Mouse (Mus musculus) cerebellum, postnatal 36 days (tissue): ENCODE data around the gene Elk3.
A peak's percentile ranks its signal among the peaks of the same experiment; 100 is the strongest.

Experiments
- DNase-seq, 2 experiments: peaks; one replicate each; pipeline ENCODE4 v3.0.0; 2021 to 2022; ENCODE audit warnings: mixed read lengths in 2 of 2

Gene Elk3

DNA sequence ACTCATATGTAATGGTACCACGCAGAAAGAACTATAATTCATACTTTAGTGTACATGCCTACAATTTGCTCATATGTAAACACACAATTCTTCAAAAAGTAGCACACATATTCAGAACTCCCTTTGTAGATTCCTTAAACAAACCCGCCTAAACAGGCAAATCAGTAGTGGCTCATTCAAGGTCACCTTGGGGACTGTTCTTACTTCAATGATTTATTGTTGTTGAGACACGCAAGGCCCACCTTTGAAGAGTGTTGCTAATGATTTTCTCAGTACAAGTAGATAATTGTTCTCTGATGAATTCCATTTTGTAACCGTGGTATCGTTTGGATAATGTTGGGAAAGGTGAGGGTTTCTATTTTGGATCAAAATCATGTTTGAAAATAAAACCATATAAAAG lies 17.4 kb upstream of the Elk3 start:
- no peak for DNase-seq

GRCm38 (mm10) chr10:93327187-93327586 lies 16.3 kb upstream of the Elk3 start:
- no peak for DNase-seq

DNA sequence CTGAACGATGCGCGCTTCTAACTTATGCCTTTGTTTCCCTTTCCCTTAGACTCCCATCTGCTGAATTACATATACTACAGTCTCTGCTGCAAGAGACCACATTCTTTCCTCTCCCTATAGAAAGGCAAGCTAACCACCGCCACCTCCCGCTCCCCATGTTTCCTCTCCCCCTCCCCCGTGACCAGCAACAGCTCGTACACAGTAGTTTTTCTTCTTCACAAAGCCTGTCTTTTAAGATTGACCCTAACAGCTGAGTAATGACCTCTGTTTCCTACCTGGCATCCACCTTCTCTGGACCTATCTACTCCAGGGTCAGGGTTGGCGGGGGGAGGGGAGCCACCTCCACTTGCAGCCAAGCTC lies 15.8 kb upstream of the Elk3 start:
- no peak for DNase-seq

DNA sequence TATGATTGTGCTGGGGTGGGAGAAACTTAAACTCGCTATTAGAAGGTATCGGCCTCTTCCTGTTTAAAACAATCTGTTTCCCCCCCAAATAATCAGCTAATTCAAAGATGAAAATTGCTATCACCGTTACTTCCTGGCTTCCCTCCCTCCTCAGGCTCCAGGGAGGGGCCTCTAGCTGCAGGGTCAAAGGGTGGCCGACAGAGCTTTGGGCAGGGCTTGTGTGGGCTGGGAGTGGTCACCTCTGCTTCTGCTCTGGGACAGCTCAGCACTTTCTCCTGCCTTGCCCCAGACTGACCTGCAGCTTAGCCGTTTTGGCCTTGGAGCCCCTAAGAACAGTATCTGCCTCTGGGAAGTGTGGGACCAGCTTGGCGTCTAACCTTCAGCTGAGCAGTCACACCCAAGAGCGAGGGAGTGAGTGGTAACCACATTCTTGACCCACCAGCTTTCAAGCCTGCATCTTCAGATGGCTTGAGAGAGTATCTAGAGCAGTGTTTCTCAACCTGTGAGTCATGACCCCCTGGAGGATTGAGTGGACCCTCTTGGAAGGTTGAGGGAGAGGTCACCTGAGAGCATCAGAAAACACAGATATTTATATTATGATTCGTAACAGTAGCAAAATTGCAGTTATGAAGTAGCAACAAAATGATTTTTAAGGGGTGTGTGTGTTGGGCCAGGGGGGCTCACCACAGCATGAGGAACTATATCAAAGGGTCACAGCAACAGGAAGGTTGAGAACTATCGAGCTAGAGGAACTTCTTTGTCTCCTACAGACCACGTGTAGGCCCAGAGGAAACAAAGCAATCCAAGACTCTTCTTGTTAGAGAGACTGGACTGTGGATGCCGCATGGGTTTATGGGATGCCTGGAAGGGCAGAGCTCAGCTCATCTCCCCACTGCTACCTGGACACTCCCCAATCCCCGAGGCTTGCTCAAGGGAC lies 15.1 kb upstream of the Elk3 start:
- no peak for DNase-seq

DNA sequence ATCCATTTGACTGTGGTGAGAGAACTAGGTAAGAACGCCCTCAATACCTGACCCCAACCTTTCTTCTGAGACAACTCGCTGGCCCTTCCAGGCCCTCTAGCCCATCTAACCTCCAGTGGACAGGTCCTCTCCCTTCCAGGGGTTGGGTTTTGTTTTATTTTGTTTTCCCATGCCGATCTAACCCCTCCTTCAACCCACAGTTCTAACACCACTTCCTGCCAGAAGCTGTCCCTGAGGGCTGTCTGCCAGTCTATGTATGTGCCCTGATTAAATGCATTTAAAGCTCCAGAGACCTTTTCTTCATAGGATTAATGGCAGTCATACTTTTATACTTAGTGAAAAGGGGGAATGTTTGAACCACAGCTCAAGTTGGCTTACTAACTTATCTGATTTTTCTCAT lies 14.4 kb upstream of the Elk3 start:
- DNase-seq, result no peak

- DNase-seq, result no peak
Measured at GRCm38 (mm10) chr10:93324438-93324837, 13.5 kb upstream of the Elk3 start.

DNA sequence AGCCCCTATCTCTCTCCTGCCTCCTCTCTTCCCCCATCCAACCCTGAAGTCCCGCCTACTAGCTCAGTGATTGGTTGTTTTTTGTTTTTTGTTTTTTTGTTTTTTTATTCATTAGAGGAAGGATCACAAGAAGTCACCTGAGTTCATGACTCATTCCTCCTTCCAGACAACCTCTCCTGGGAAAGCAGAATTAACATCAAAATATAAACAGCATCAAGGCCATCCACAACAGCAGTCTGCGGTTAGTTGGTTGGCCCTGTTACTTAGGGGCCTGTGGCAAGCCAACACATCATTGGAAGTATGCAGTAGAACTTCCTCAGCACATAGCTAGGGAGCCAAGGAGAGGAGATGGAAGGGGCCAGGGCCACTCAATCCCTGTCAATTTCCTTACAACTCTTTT lies 12.7 kb upstream of the Elk3 start:
- DNase-seq, result no peak

GRCm38 (mm10) chr10:93321763-93322162 lies 10.8 kb upstream of the Elk3 start:
- DNase-seq, result peak; percentile 32 to 47

GRCm38 (mm10) chr10:93320148-93320547 lies 9.2 kb upstream of the Elk3 start:
- DNase-seq, result no peak

DNA sequence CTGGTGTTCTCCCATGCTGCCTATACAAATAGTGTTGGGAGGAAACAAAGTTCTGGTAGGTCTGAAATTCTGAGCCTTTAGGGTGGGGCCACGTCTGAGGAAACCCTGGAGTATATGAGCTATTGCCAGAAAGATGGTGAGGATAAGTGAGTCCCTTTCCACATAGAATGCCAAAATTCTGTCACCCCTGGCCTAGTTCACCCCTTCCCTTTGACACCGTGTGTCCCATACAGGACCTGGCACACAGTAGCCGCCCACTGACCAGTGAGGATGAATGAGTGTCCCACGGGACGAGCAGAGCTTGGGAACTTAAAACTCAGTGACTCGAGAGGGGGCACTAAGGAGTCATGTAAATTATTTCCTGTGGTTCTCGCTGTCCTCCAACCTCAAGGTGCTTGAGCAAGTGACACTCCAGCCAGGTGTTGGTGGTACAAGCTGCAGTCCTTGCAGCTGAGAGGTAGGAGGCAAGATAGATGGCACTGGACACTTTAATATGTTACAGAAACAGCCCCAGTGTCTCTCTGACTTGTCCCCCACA lies 8.7 kb upstream of the Elk3 start:
- DNase-seq, result no peak

- no peak for DNase-seq
Measured at GRCm38 (mm10) chr10:93316909-93317308, 6.0 kb upstream of the Elk3 start.

GRCm38 (mm10) chr10:93311576-93311975 lies 641 bp upstream of the Elk3 start:
- no peak for DNase-seq

DNA sequence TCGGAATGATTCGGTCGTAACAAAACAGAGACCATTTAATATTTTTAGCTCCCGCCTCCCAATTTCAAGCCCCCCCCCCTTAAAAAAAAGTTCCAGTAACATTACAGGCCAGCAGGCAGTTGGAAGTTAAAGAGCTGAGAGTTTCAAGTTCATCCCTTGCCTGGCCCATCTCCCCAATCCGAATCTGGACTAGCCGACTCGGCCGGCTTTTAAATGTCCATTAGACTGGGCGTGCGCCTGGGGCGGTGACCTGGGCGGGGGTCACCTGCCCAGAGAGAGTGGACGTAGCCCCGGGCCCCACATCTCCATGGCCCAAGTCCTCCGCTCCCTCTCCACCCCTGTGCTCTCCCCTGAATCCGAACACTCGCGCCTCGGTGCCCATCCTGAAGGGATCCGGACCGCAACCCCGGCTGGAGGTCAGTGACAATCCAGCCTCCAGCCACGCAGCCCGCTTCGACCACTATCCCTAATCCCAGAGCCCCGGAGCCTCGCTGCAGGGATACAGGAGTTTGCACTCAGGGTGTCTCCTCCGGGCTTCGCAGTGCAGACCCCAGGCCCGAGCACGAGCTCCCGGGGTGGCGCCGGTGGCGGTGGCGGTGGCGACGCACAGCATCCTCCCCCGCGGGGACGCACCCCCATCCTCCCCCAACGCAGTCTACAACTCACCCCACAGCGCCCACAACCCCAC lies 857 bp downstream of the Elk3 start:
- peak; percentile 17 to 18 for DNase-seq

GRCm38 (mm10) chr10:93309131-93309933 lies 1.6 kb downstream of the Elk3 start:
- DNase-seq, result no peak

DNA sequence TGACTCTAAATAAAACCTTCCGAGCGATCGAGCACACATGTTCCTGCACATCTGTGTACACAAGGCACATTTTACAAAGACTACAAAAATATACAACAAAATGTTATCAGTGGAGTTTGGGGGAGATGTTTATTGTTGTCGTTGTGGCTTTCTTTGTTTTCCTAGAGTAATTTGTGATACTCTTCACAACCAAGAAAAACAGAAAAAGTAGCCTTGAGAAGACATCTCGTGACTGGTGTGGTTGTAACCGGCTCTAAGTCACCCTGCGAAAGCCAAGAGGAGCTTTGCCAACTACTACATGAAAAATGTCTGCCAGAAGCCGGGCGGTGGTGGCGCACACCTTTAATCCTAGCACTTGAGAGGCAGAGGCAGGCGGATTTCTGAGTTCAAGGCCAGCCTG lies 4.6 kb downstream of the Elk3 start:
- DNase-seq, result no peak

GRCm38 (mm10) chr10:93305946-93306345 lies 5.0 kb downstream of the Elk3 start:
- DNase-seq, result no peak

DNA sequence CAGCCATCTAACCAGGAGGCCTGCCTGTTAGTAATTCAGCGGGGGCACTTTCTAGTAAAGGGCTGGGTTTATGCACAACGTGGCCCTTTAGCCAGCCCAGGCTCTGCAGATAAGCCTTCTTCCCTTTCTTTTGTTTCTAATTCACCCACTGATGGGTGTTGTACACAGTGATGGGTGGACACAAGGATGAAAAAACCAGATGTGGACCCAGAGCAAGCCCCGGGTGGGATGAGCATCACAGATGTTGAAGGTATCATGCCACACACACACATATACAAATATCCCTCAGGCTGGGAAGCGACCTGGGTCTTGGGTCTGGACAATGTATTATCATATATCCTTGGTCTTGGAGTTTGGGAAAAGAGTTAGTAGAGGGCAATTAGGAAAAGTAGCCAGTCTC lies 7.7 kb downstream of the Elk3 start:
- no peak for DNase-seq

DNA sequence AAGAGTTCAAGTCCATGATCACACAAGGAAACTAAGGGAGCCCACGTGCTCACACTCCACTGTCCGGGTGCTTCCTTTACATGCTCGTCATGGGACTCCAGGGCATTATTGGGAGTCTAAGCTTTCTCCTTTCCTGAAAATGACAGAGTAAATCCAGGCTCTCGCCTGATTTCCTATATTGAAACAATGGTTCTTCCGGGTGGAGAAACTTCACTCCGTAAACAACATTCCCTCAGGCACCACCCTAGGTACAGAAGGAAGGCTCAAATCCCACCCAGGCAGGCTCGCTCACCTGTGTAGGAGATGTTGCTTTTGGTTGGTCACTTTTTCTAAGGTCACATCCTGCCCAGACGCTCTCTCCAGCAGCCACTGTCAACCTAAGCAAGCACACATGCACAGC lies 9.1 kb downstream of the Elk3 start:
- no peak for DNase-seq

- DNase-seq, result no peak
Measured at GRCm38 (mm10) chr10:93298208-93298607, 12.7 kb downstream of the Elk3 start.

DNA sequence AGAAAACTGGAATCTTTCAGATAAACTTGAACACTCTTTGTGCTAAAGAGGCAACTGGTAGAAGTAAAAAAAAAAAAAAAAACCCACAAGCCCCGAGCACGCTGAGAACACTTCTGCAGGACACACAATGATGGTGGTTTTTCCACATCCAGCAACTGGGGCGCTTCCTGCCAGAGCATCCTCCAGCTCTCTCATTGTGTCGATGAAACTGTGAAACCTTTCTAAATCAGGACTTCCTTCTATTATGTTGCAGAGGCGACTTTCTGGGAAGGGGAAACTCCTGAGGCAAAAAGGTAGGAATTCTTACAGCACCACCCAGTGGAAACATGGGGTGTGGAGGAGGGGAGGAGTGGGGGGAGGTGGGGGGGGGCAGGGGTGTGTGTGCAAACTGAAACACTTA lies 13.2 kb downstream of the Elk3 start:
- DNase-seq, result no peak

- no peak for DNase-seq
Measured at GRCm38 (mm10) chr10:93294547-93295219, 16.3 kb downstream of the Elk3 start.

DNA sequence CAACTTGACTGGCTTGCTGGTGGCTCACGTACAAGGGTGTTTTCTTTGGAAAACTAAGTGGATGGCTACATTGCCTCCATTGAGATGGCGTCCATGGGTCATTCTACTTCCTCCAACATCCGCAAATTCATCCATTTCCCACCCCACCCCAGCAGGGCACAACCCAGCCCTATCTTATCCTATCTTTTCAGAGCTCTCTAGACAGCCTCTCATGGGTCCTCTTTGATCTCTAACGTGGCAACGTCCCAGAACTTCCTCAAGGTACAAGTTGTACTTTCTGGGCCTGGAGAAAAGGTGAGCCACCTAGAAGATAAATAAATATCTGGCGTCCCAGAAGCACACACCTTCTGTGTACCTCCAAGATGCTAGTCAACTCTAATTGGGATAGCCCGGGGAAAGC lies 17.3 kb downstream of the Elk3 start:
- DNase-seq, result no peak

GRCm38 (mm10) chr10:93291843-93292242 lies 19.1 kb downstream of the Elk3 start:
- DNase-seq, result peak; percentile 85 to 88
